Comparison of ENCODE assay signal across 11 mouse cellular contexts in the genomic region with DNA sequence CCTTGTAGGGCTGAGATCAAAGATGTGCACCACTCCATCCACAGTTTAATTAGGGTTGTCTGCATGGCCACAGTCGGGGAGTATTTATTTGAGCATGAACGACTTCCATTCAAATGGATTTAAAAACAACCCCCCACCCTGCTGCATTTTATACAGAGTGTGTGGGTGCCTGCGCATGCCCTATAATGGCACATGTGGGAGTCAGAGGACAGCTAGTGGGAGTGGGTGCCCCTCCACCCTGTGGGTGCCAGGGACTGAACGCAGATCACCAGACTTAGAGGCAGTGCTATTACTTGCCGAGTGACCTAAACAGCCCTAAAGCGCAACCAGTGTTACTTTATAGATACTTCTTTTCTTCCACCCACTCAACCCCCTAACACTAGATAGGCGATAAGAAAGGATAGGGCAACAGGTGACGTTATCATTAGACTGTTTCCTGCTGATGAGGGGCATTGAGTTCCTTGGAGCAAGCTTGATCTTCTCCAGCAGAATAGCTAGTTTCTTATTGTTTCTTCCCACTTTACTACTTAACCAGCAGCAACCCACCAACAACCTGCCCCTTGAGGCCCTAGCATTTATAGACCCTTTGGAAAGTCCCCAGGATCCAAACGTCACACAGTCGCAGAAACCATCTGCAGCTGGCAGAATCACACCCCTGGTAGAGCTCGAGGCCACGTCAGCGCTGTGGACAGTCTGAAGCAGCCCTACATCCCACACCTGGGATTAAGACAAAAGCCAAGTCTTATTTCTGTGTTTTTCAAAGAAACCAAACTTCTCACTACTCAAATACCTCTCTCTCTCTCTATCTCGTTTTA. TPM values are rescaled to one million over a fixed set of nuclear protein-coding genes. Genes with fewer than 3 reads are reported as not detected.
DNase-seq lines count a peak whose midpoint lies in the region; ATAC-seq lines count a peak whose summit lies in the region.
"Had no signal": no experiment of that assay in that cellular context is flagged by ENCODE, and none has a peak within 500 bp of the region (broad histone marks: within the 10 kb centered on the region; RNA-seq: fewer than 3 reads in every experiment).

No protein-coding gene starts in this region.

- H3K27ac ChIP-seq in forebrain, embryonic 13.5 days, result no peak overlapping the region
- no peak overlapping the region for H3K27ac ChIP-seq in forebrain, embryonic 11.5 days (ENCODE audit: low read depth, low read length)
- no peak overlapping the region for H3K27ac ChIP-seq in midbrain, embryonic 12.5 days (replicated peaks)
- no peak overlapping the region for H3K27ac ChIP-seq in midbrain, embryonic 11.5 days (ENCODE audit: low read depth, low read length)
- H3K27ac ChIP-seq in liver, embryonic 13.5 days, result peak overlapping the region; percentile 32; the same call in 1 of the 2 replicates

- H3K4me1 ChIP-seq in forebrain, embryonic 13.5 days, result peaks cover 22% of the 10 kb centered on the region
- peaks cover 5% of the 10 kb centered on the region; the same call in 1 of the 2 replicates for H3K4me1 ChIP-seq in forebrain, embryonic 11.5 days (replicated peaks; ENCODE audit: control insufficient read depth, insufficient read depth, low read length)
- peaks cover 18% of the 10 kb centered on the region for H3K4me1 ChIP-seq in midbrain, embryonic 12.5 days
- H3K4me1 ChIP-seq in midbrain, embryonic 11.5 days (ENCODE audit: control insufficient read depth, insufficient read depth, low read length), result peaks cover 6% of the 10 kb centered on the region
- H3K4me1 ChIP-seq in liver, embryonic 13.5 days (replicated peaks), result peaks cover 34% of the 10 kb centered on the region

- WGBS in forebrain, embryonic 13.5 days, result 84% methylated on average over 14 of the region's 14 CpGs
- WGBS in forebrain, embryonic 11.5 days, result 85% methylated on average over 14 of the region's 14 CpGs
- 87% methylated on average over 14 of the region's 14 CpGs for WGBS in midbrain, embryonic 12.5 days
- 87% methylated on average over 14 of the region's 14 CpGs for WGBS in midbrain, embryonic 11.5 days
- 52% methylated on average over 14 of the region's 14 CpGs for WGBS in liver, embryonic 13.5 days (ENCODE audit: insufficient replicate concordance)

- H3K27me3 ChIP-seq in forebrain, embryonic 13.5 days, result no peaks in the 10 kb centered on the region
- no peaks in the 10 kb centered on the region for H3K27me3 ChIP-seq in forebrain, embryonic 11.5 days (ENCODE audit: control insufficient read depth, insufficient read depth, low read length)
- H3K27me3 ChIP-seq in midbrain, embryonic 12.5 days, result no peaks in the 10 kb centered on the region
- H3K27me3 ChIP-seq in midbrain, embryonic 11.5 days (ENCODE audit: control insufficient read depth, insufficient read depth, low read length), result no peaks in the 10 kb centered on the region
- H3K27me3 ChIP-seq in liver, embryonic 13.5 days, result no peaks in the 10 kb centered on the region

- H3K9me3 ChIP-seq in forebrain, embryonic 13.5 days (replicated peaks), result no peaks in the 10 kb centered on the region
- H3K9me3 ChIP-seq in forebrain, embryonic 11.5 days (ENCODE audit: control insufficient read depth, low read length), result no peaks in the 10 kb centered on the region
- H3K9me3 ChIP-seq in midbrain, embryonic 12.5 days, result no peaks in the 10 kb centered on the region
- no peaks in the 10 kb centered on the region for H3K9me3 ChIP-seq in midbrain, embryonic 11.5 days (ENCODE audit: control insufficient read depth, low read length)
- no peaks in the 10 kb centered on the region for H3K9me3 ChIP-seq in liver, embryonic 13.5 days (replicated peaks)

- peak overlapping the region; percentile 98; the same call in 1 of the 2 replicates for H3K4me3 ChIP-seq in forebrain, embryonic 13.5 days
- no peak overlapping the region for H3K4me3 ChIP-seq in forebrain, embryonic 11.5 days (ENCODE audit: low read depth, low read length)
- no peak overlapping the region for H3K4me3 ChIP-seq in midbrain, embryonic 12.5 days
- no peak overlapping the region for H3K4me3 ChIP-seq in midbrain, embryonic 11.5 days (ENCODE audit: low read depth, low read length)
- H3K4me3 ChIP-seq in liver, embryonic 13.5 days (replicated peaks), result peak overlapping the region; percentile 18; the same call in 1 of the 2 replicates

- no peak for ATAC-seq in forebrain, embryonic 13.5 days
- no peak for ATAC-seq in forebrain, embryonic 11.5 days (replicated peaks; ENCODE audit: low FRiP score)
- ATAC-seq in midbrain, embryonic 12.5 days (ENCODE audit: low FRiP score, low read depth), result no peak
- no peak for ATAC-seq in midbrain, embryonic 11.5 days (ENCODE audit: low FRiP score)
- ATAC-seq in liver, embryonic 13.5 days (ENCODE audit: low read depth), result no peak

- no peak for DNase-seq in forebrain, embryonic 11.5 days (ENCODE audit: low spot score)
- no peak for DNase-seq in midbrain, embryonic 11.5 days (ENCODE audit: low spot score, missing footprints)
- no peak for DNase-seq in liver, embryonic 13.5 days
- DNase-seq in thymus, postnatal 4 days, result no peak
- no peak for DNase-seq in yolk sac, embryonic 10.5 days (ENCODE audit: low spot score)
- no peak for DNase-seq in thymus, postnatal 14 days
- DNase-seq: kidney, adult 8-10 months had no signal

- no peaks in the 10 kb centered on the region for H3K36me3 ChIP-seq in forebrain, embryonic 13.5 days (ENCODE audit: poor library complexity, severe bottlenecking)
- H3K36me3 ChIP-seq in forebrain, embryonic 11.5 days (ENCODE audit: control insufficient read depth, insufficient read depth, low read length), result no peaks in the 10 kb centered on the region
- H3K36me3 ChIP-seq in midbrain, embryonic 12.5 days, result no peaks in the 10 kb centered on the region
- H3K36me3 ChIP-seq in midbrain, embryonic 11.5 days (ENCODE audit: control insufficient read depth, insufficient read depth, low read length), result no peaks in the 10 kb centered on the region
- peaks cover 4% of the 10 kb centered on the region; the same call in 1 of the 2 replicates for H3K36me3 ChIP-seq in liver, embryonic 13.5 days

- H3K9ac ChIP-seq in forebrain, embryonic 13.5 days, result no peak overlapping the region
- no peak overlapping the region for H3K9ac ChIP-seq in forebrain, embryonic 11.5 days (ENCODE audit: low read length)
- no peak overlapping the region for H3K9ac ChIP-seq in midbrain, embryonic 12.5 days (replicated peaks)
- no peak overlapping the region for H3K9ac ChIP-seq in midbrain, embryonic 11.5 days (ENCODE audit: low read length)
- H3K9ac ChIP-seq in liver, embryonic 13.5 days, result peak overlapping the region; percentile 37; the same call in 1 of the 2 replicates

- peak overlapping the region; percentile 98 for H3K4me2 ChIP-seq in forebrain, embryonic 13.5 days
- no peak overlapping the region for H3K4me2 ChIP-seq in forebrain, embryonic 11.5 days (ENCODE audit: low read depth, low read length, severe bottlenecking)
- H3K4me2 ChIP-seq in midbrain, embryonic 12.5 days (replicated peaks), result 0 out of 2 replicates have a peak overlapping the region, but pooled peaks have one; percentile 97
- no peak overlapping the region for H3K4me2 ChIP-seq in midbrain, embryonic 11.5 days
- peak overlapping the region; percentile 92 for H3K4me2 ChIP-seq in liver, embryonic 13.5 days

RNA-seq across cellular contexts. Expression of a gene that starts 1.2 kb away (rescaled TPM):
- 429 and 523 TPM in 2 replicates for polyA plus RNA-seq in forebrain, embryonic 13.5 days (2015; fragmentation: Nextera tagmentation; extraction: Ambion mirVana)
- polyA plus RNA-seq in forebrain, embryonic 11.5 days (2014; fragmentation: Nextera tagmentation; extraction: Ambion mirVana), result 344 and 387 TPM in 2 replicates
- polyA plus RNA-seq in midbrain, embryonic 12.5 days (2016; fragmentation: Nextera tagmentation; extraction: Ambion mirVana), result 382 and 402 TPM in 2 replicates
- polyA plus RNA-seq in midbrain, embryonic 11.5 days (2014; fragmentation: Nextera tagmentation; extraction: Ambion mirVana), result 421 and 426 TPM in 2 replicates
- 403 and 435 TPM in 2 replicates for polyA plus RNA-seq in liver, embryonic 13.5 days (2015; fragmentation: Nextera tagmentation; extraction: Ambion mirVana)

RNA-seq across cellular contexts. Expression of a gene that starts 39.3 kb away (rescaled TPM):
- 12.5 and 17.1 TPM in 2 replicates for polyA plus RNA-seq in forebrain, embryonic 13.5 days (2015; fragmentation: Nextera tagmentation; extraction: Ambion mirVana)
- polyA plus RNA-seq in forebrain, embryonic 11.5 days (2014; fragmentation: Nextera tagmentation; extraction: Ambion mirVana), result 23.9 and 24.7 TPM in 2 replicates
- polyA plus RNA-seq in midbrain, embryonic 12.5 days (2016; fragmentation: Nextera tagmentation; extraction: Ambion mirVana), result 26.9 and 40.9 TPM in 2 replicates
- polyA plus RNA-seq in midbrain, embryonic 11.5 days (2014; fragmentation: Nextera tagmentation; extraction: Ambion mirVana), result 12.7 and 13.6 TPM in 2 replicates
- 1.6 and 2.0 TPM in 2 replicates for polyA plus RNA-seq in liver, embryonic 13.5 days (2015; fragmentation: Nextera tagmentation; extraction: Ambion mirVana)

RNA-seq across cellular contexts. Expression of a gene that starts 56.7 kb away (rescaled TPM):
- 0.11 and 0.18 TPM in 2 replicates for polyA plus RNA-seq in forebrain, embryonic 13.5 days (2015; fragmentation: Nextera tagmentation; extraction: Ambion mirVana)
- polyA plus RNA-seq in forebrain, embryonic 11.5 days (2014; fragmentation: Nextera tagmentation; extraction: Ambion mirVana), result 0.27 TPM in 1 of 2 replicates, not detected in the other
- not detected in 2 replicates for polyA plus RNA-seq in midbrain, embryonic 12.5 days (2016; fragmentation: Nextera tagmentation; extraction: Ambion mirVana)
- not detected in 2 replicates for polyA plus RNA-seq in midbrain, embryonic 11.5 days (2014; fragmentation: Nextera tagmentation; extraction: Ambion mirVana)
- not detected in 2 replicates for polyA plus RNA-seq in liver, embryonic 13.5 days (2015; fragmentation: Nextera tagmentation; extraction: Ambion mirVana)
- polyA plus RNA-seq: heart, embryonic 11.5 days; liver, adult 2 months had no signal

Comparison
In these comparisons a context has a peak if more than half of its experiments do, and no peak if none do; other contexts are left out.
1. H3K4me2 ChIP-seq: peak in forebrain, embryonic 13.5 days (single experiment), midbrain, embryonic 12.5 days (single experiment) and liver, embryonic 13.5 days (single experiment); none in forebrain, embryonic 11.5 days (single experiment) and midbrain, embryonic 11.5 days (single experiment).
2. H3K4me3 ChIP-seq: peak in forebrain, embryonic 13.5 days (single experiment) and liver, embryonic 13.5 days (single experiment); none in forebrain, embryonic 11.5 days (single experiment), midbrain, embryonic 12.5 days (single experiment) and midbrain, embryonic 11.5 days (single experiment).